Mouse (Mus musculus) MEL (cell line): ENCODE measurements at regions not wholly inside any gene's neighbourhood (a gene's known extent, or its start where the extent isn't known, plus 50 kb on each side); places are given as distances from the start of the nearest gene placed in this dataset.

Source experiments
- DNase-seq: peaks from one replicate; pipeline ENCODE4 v3.0.0; 2011; ENCODE audit warnings: low read depth, low spot score
- H3K27ac ChIP-seq: 2 replicates; pipeline ENCODE4 v1.5.1; 2012; ENCODE audit warnings: low read depth, mild to moderate bottlenecking, control low read depth, low read length, moderate library complexity; ENCODE audit not compliant: control insufficient read depth
- H3K27me3 ChIP-seq, 2 experiments: fragments of 150-350 bp in 1 of 2; sonication (generic) in 1 of 2; 2 replicates each; pipeline ENCODE4 v1.6.1; 2012; ENCODE audit warnings: low read length in 2 of 2, mild to moderate bottlenecking in 2 of 2, improper control_type of control experiment in 1 of 2, moderate library complexity in 1 of 2; ENCODE audit not compliant: insufficient read depth in 2 of 2, control insufficient read depth in 1 of 2
- H3K36me3 ChIP-seq, 2 experiments: 2 replicates each; pipeline ENCODE4 v1.6.1; 2012 to 2014; ENCODE audit warnings: low read length in 2 of 2, improper control_type of control experiment in 1 of 2, inconsistent platforms in 1 of 2, mild to moderate bottlenecking in 1 of 2; ENCODE audit not compliant: insufficient read depth in 2 of 2, control insufficient read depth in 1 of 2
- H3K4me1 ChIP-seq, 2 experiments: fragments of 150-350 bp in 1 of 2; sonication (generic) in 1 of 2; 2 replicates each; pipeline ENCODE4 v1.6.1; 2012; ENCODE audit warnings: low read length in 2 of 2, improper control_type of control experiment in 1 of 2, mild to moderate bottlenecking in 1 of 2; ENCODE audit not compliant: insufficient read depth in 2 of 2, control insufficient read depth in 1 of 2
- H3K4me3 ChIP-seq, 2 experiments: fragments of 150-350 bp in 1 of 2; sonication (generic) in 1 of 2; 2 replicates each; pipeline ENCODE4 v1.5.1; 2012; ENCODE audit warnings: low read depth in 2 of 2, low read length in 2 of 2, mild to moderate bottlenecking in 2 of 2, moderate library complexity in 2 of 2, control low read depth in 1 of 2, improper control_type of control experiment in 1 of 2; ENCODE audit not compliant: control insufficient read depth in 1 of 2, insufficient read depth in 1 of 2
- H3K79me2 ChIP-seq: 2 replicates; pipeline ENCODE4 v1.6.1; 2012; ENCODE audit warnings: mild to moderate bottlenecking, low read length, moderate library complexity; ENCODE audit not compliant: control insufficient read depth, poor library complexity, insufficient read depth
- H3K9ac ChIP-seq: 2 replicates; pipeline ENCODE4 v1.6.1; 2012; ENCODE audit warnings: low read depth, mild to moderate bottlenecking, control low read depth, low read length, moderate library complexity; ENCODE audit not compliant: control insufficient read depth, poor library complexity, severe bottlenecking
- H3K9me3 ChIP-seq: fragments of 150-350 bp; sonication (generic); replicated peaks from 2 replicates; pipeline ENCODE4 v1.6.1; 2012; ENCODE audit warnings: mild to moderate bottlenecking, low read length, improper control_type of control experiment, moderate library complexity; ENCODE audit not compliant: insufficient read depth
- BHLHE40 ChIP-seq: IDR thresholded peaks from 2 replicates; pipeline ENCODE4 v1.6.1; 2012; ENCODE audit warnings: low read depth, mild to moderate bottlenecking, inconsistent platforms, low read length, improper control_type of control experiment, borderline replicate concordance
- CHD1 ChIP-seq: IDR thresholded peaks from 2 replicates; pipeline ENCODE4 v1.6.1; 2012; ENCODE audit warnings: low read depth, mild to moderate bottlenecking, inconsistent platforms, low read length, improper control_type of control experiment
- CTCF ChIP-seq, 3 experiments: IDR thresholded peaks in 2 of 3; conservative IDR thresholded peaks in 1 of 3; 2 replicates each; pipeline ENCODE4 v1.5.1; 2011 to 2012; ENCODE audit warnings: low read length in 3 of 3, low read depth in 2 of 3, mild to moderate bottlenecking in 2 of 3, improper control_type of control experiment in 1 of 3, inconsistent platforms in 1 of 3, mixed read lengths in 1 of 3, moderate library complexity in 1 of 3; ENCODE audit not compliant: control insufficient read depth in 1 of 3, insufficient read depth in 1 of 3, poor library complexity in 1 of 3, severe bottlenecking in 1 of 3
- ELF1 ChIP-seq: IDR thresholded peaks from 2 replicates; pipeline ENCODE4 v1.6.1; 2014; ENCODE audit warnings: low read depth, mild to moderate bottlenecking, inconsistent platforms, low read length, improper control_type of control experiment, moderate library complexity
- EP300 ChIP-seq, 2 experiments: IDR thresholded peaks; 2 replicates each; pipeline ENCODE4 v1.6.1; 2011; ENCODE audit warnings: improper control_type of control experiment in 2 of 2, low read length in 2 of 2, low read depth in 1 of 2, mild to moderate bottlenecking in 1 of 2
- GABPA ChIP-seq: IDR thresholded peaks from 2 replicates; pipeline ENCODE4 v1.6.1; 2012; ENCODE audit warnings: low read depth, mild to moderate bottlenecking, inconsistent platforms, low read length, improper control_type of control experiment, moderate library complexity
- GATA1 ChIP-seq: IDR thresholded peaks from 2 replicates; pipeline ENCODE4 v1.6.1; 2011; ENCODE audit warnings: low read depth, low read length, improper control_type of control experiment
- HCFC1 ChIP-seq: IDR thresholded peaks from 2 replicates; pipeline ENCODE4 v1.6.1; 2012; ENCODE audit warnings: low read depth, mild to moderate bottlenecking, inconsistent platforms, low read length, improper control_type of control experiment, moderate library complexity
- JUND ChIP-seq: IDR thresholded peaks from 2 replicates; pipeline ENCODE4 v1.6.1; 2011; ENCODE audit warnings: low read depth, mild to moderate bottlenecking, improper control_type of control experiment, low read length
- MAX ChIP-seq: IDR thresholded peaks from 2 replicates; pipeline ENCODE4 v1.6.1; 2011; ENCODE audit warnings: low read length, improper control_type of control experiment
- MAZ ChIP-seq: IDR thresholded peaks from 2 replicates; pipeline ENCODE4 v1.6.1; 2012; ENCODE audit warnings: low read depth, mild to moderate bottlenecking, inconsistent platforms, low read length, improper control_type of control experiment
- MYB ChIP-seq: IDR thresholded peaks from 2 replicates; pipeline ENCODE4 v1.6.1; 2011; ENCODE audit warnings: mild to moderate bottlenecking, low read depth, low read length, improper control_type of control experiment
- MYC ChIP-seq: IDR thresholded peaks from 2 replicates; pipeline ENCODE4 v1.6.1; 2011; ENCODE audit warnings: low read depth, mild to moderate bottlenecking, low read length, improper control_type of control experiment, moderate library complexity
- NRF1 ChIP-seq: IDR thresholded peaks from 2 replicates; pipeline ENCODE4 v1.6.1; 2014; ENCODE audit warnings: low read depth, mild to moderate bottlenecking, inconsistent platforms, low read length, improper control_type of control experiment, moderate library complexity; ENCODE audit not compliant: poor library complexity, insufficient read depth, severe bottlenecking
- POLR2A ChIP-seq, 2 experiments: IDR thresholded peaks; 2 replicates each; pipeline ENCODE4 v1.6.1; 2011 to 2012; ENCODE audit warnings: low read length in 2 of 2, mild to moderate bottlenecking in 2 of 2, control low read depth in 1 of 2, improper control_type of control experiment in 1 of 2, low read depth in 1 of 2, moderate library complexity in 1 of 2; ENCODE audit not compliant: control insufficient read depth in 1 of 2, insufficient read depth in 1 of 2, poor library complexity in 1 of 2
- POLR2AphosphoS5 ChIP-seq: IDR thresholded peaks from 2 replicates; pipeline ENCODE4 v1.6.1; 2012; ENCODE audit warnings: low read depth, borderline replicate concordance, mild to moderate bottlenecking, inconsistent platforms, low read length, moderate library complexity, mixed read lengths
- RAD21 ChIP-seq: IDR thresholded peaks from 2 replicates; pipeline ENCODE4 v1.6.1; 2011; ENCODE audit warnings: mild to moderate bottlenecking, low read depth, low read length, improper control_type of control experiment
- RCOR1 ChIP-seq: IDR thresholded peaks from 2 replicates; pipeline ENCODE4 v1.6.1; 2012; ENCODE audit warnings: low read depth, mild to moderate bottlenecking, inconsistent platforms, low read length, improper control_type of control experiment
- SIN3A ChIP-seq: IDR thresholded peaks from 2 replicates; pipeline ENCODE4 v1.6.1; 2012; ENCODE audit warnings: low read length, improper control_type of control experiment, inconsistent platforms
- TAL1 ChIP-seq: IDR thresholded peaks from 2 replicates; pipeline ENCODE4 v1.6.1; 2012; ENCODE audit warnings: mild to moderate bottlenecking, inconsistent platforms, low read length, moderate library complexity, mixed read lengths
- TCF12 ChIP-seq: IDR thresholded peaks from 2 replicates; pipeline ENCODE4 v1.6.1; 2014; ENCODE audit warnings: low read depth, mild to moderate bottlenecking, inconsistent platforms, low read length, improper control_type of control experiment, moderate library complexity
- UBTF ChIP-seq: IDR thresholded peaks from 2 replicates; pipeline ENCODE4 v1.6.1; 2012; ENCODE audit warnings: low read depth, mild to moderate bottlenecking, inconsistent platforms, low read length, improper control_type of control experiment, moderate library complexity, borderline replicate concordance; ENCODE audit not compliant: insufficient read depth
- USF2 ChIP-seq, 2 experiments: IDR thresholded peaks; 2 replicates each; pipeline ENCODE4 v1.6.1; 2011 to 2012; ENCODE audit warnings: improper control_type of control experiment in 2 of 2, low read length in 2 of 2, borderline replicate concordance in 1 of 2, inconsistent platforms in 1 of 2, low read depth in 1 of 2, mild to moderate bottlenecking in 1 of 2; ENCODE audit not compliant: insufficient read depth in 1 of 2
- ZC3H11A ChIP-seq: IDR thresholded peaks from 2 replicates; pipeline ENCODE4 v1.6.1; 2012; ENCODE audit warnings: low read depth, mild to moderate bottlenecking, inconsistent platforms, low read length, improper control_type of control experiment
- ZMIZ1 ChIP-seq: IDR thresholded peaks from 2 replicates; pipeline ENCODE4 v1.6.1; 2012; ENCODE audit warnings: low read depth, mild to moderate bottlenecking, inconsistent platforms, low read length, improper control_type of control experiment, moderate library complexity

GRCm38 (mm10) chr9:41880457-41880856 lies 243.6 kb downstream of the Sorl1 start:
- H3K9me3 ChIP-seq, result no peaks in the 10 kb centered on the region
- H3K4me3 ChIP-seq, result no peak overlapping the region
- no peak overlapping the region for H3K9ac ChIP-seq
- DNase-seq, result no peak
- no peak overlapping the region for H3K27ac ChIP-seq
- H3K4me1 ChIP-seq, result no peaks in the 10 kb centered on the region
- H3K36me3 ChIP-seq, result no peaks in the 10 kb centered on the region
- H3K27me3 ChIP-seq, result no peaks in the 10 kb centered on the region
- TF ChIP-seq BHLHE40, result no peak
- no peak for TF ChIP-seq CHD1
- no peaks in the 10 kb centered on the region for H3K79me2 ChIP-seq

- TF ChIP-seq ZC3H11A (no peak), NRF1 (no peak), MAX (no peak), GABPA (no peak), CTCF (IDR thresholded peaks at IDR 0.05 in 2 of 3, conservative IDR thresholded peaks at IDR 0.05 in 1 of 3; ENCODE audit: control insufficient read depth in 1 of 3, insufficient read depth in 1 of 3, low read depth in 2 of 3, low read length in 3 of 3, poor library complexity in 1 of 3, severe bottlenecking in 1 of 3) (no peak), MYC (no peak), USF2 (IDR thresholded peaks at IDR 0.05; ENCODE audit: borderline replicate concordance in 1 of 2, insufficient read depth in 1 of 2, low read depth in 1 of 2, low read length in 2 of 2) (no peak), SIN3A (no peak), GATA1 (no peak)
- H3K27ac ChIP-seq, result no peak overlapping the region
- H3K79me2 ChIP-seq, result no peaks in the 10 kb centered on the region
Measured at GRCm38 (mm10) chr9:41879080-41879479, 245.0 kb downstream of the Sorl1 start.

DNA sequence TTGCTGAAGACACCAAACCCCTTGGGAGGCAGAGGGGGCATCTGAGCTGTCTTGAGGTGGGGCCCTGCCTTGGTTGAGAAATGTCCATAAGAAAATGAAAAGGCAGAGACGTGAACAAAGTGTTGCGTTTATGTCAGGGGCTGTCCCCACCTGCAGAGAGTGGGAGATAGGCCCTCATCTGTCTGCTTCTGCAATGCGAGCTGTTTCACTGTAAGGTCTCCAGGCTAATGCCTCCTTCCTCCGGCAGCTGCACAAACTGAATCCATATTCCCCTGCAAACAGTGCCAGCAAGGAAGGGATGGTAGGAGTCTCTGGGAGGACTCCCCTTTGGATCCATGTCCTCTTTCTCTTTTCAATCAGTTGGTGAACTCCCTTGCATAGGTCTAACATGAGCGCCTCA lies 263.0 kb downstream of the Sorl1 start:
- Histone ChIP-seq H3K9me3 (no peaks in the 10 kb centered on the region), H3K9ac (no peak overlapping the region), H3K27ac (no peak overlapping the region), H3K4me1 (no peaks in the 10 kb centered on the region), H3K79me2 (no peaks in the 10 kb centered on the region), H3K36me3 (no peaks in the 10 kb centered on the region), H3K4me3 (no peak overlapping the region), H3K27me3 (no peaks in the 10 kb centered on the region)
- TF ChIP-seq TAL1, result no peak
- TF ChIP-seq HCFC1, result no peak
- no peak for TF ChIP-seq POLR2AphosphoS5
- TF ChIP-seq JUND, result no peak
- no peak for TF ChIP-seq MYB
- TF ChIP-seq CTCF (IDR thresholded peaks at IDR 0.05 in 2 of 3, conservative IDR thresholded peaks at IDR 0.05 in 1 of 3; ENCODE audit: control insufficient read depth in 1 of 3, insufficient read depth in 1 of 3, low read depth in 2 of 3, low read length in 3 of 3, poor library complexity in 1 of 3, severe bottlenecking in 1 of 3), result no peak
- no peak for TF ChIP-seq RCOR1
- TF ChIP-seq MAX, result no peak
- no peak for TF ChIP-seq RAD21
- TF ChIP-seq ELF1, result no peak
- TF ChIP-seq CHD1, result no peak
- no peak for TF ChIP-seq BHLHE40
- no peak for TF ChIP-seq TCF12
- TF ChIP-seq ZMIZ1, result no peak
- TF ChIP-seq EP300 (IDR thresholded peaks at IDR 0.05; ENCODE audit: low read depth in 1 of 2, low read length in 2 of 2), result no peak
- no peak for TF ChIP-seq POLR2A (IDR thresholded peaks at IDR 0.05; ENCODE audit: control insufficient read depth in 1 of 2, insufficient read depth in 1 of 2, low read depth in 1 of 2, low read length in 2 of 2, poor library complexity in 1 of 2)
- TF ChIP-seq UBTF, result no peak
- no peak for TF ChIP-seq MAZ
- no peak for DNase-seq

More at GRCm38 (mm10) chr9:41879080-41879479, 245.0 kb downstream of the Sorl1 start:
- DNase-seq, result no peak
- Histone ChIP-seq H3K27me3 (no peaks in the 10 kb centered on the region), H3K36me3 (no peaks in the 10 kb centered on the region), H3K9ac (no peak overlapping the region), H3K9me3 (no peaks in the 10 kb centered on the region), H3K4me3 (no peak overlapping the region), H3K4me1 (no peaks in the 10 kb centered on the region)
